Mouse (Mus musculus) kidney, embryonic 15.5 days (tissue): Measurements from ENCODE around the gene Lrrc4c. TPM values are rescaled to one million over a fixed set of nuclear protein-coding genes. Genes with fewer than 3 reads are reported as not detected.

Experiments
- ATAC-seq: fragments of 200-750 bp; cut with Nextera tagmentation; replicated peaks from 2 replicates; pipeline ENCODE4 v1.8.0; 2017; ENCODE audit warnings: moderate TSS enrichment; ENCODE audit not compliant: low FRiP score
- H3K27ac ChIP-seq: fragments of 300-500 bp; sonication (generic); 2 replicates; pipeline ENCODE4 v1.5.1; 2015; ENCODE audit warnings: mild to moderate bottlenecking, inconsistent platforms
- H3K27me3 ChIP-seq: fragments of 300-500 bp; sonication (generic); 2 replicates; pipeline ENCODE4 v1.6.1; 2015; ENCODE audit warnings: inconsistent platforms
- H3K36me3 ChIP-seq: fragments of 300-500 bp; sonication (generic); 2 replicates; pipeline ENCODE4 v1.6.1; 2015; ENCODE audit warnings: inconsistent platforms
- H3K4me1 ChIP-seq: fragments of 300-500 bp; sonication (generic); 2 replicates; pipeline ENCODE4 v1.6.1; 2015; ENCODE audit warnings: inconsistent platforms
- H3K4me2 ChIP-seq: fragments of 300-500 bp; sonication (generic); 2 replicates; pipeline ENCODE4 v1.6.1; 2015; ENCODE audit warnings: moderate library complexity, mild to moderate bottlenecking, inconsistent platforms
- H3K4me3 ChIP-seq: fragments of 300-500 bp; sonication (generic); replicated peaks from 2 replicates; pipeline ENCODE4 v1.5.1; 2015; ENCODE audit warnings: mild to moderate bottlenecking, inconsistent platforms
- H3K9ac ChIP-seq: fragments of 300-500 bp; sonication (generic); 2 replicates; pipeline ENCODE4 v1.6.1; 2015; ENCODE audit warnings: mild to moderate bottlenecking, inconsistent platforms
- H3K9me3 ChIP-seq: fragments of 300-500 bp; sonication (generic); replicated peaks from 2 replicates; pipeline ENCODE4 v1.6.1; 2016; ENCODE audit warnings: inconsistent platforms
- WGBS: fragments of 180-500 bp; shearing (Covaris S2); methylation state at CpG from one replicate; pipeline ENCODE4 v1.1.7; 2015; ENCODE audit warnings: mixed read lengths; 5-methylcytosine and 5-hydroxymethylcytosine counted together
- polyA plus RNA-seq: library from polyadenylated mRNA; unstranded; fragments of >200 nt; fragmentation: Nextera tagmentation; extraction: Ambion mirVana; gene quantifications from 2 replicates; pipeline ENCODE4 v1.2.1, GENCODE M21; 2015

Lrrc4c gene
- polyA plus RNA-seq, 1 experiment from 2014 or later, result 1.4 TPM

DNA sequence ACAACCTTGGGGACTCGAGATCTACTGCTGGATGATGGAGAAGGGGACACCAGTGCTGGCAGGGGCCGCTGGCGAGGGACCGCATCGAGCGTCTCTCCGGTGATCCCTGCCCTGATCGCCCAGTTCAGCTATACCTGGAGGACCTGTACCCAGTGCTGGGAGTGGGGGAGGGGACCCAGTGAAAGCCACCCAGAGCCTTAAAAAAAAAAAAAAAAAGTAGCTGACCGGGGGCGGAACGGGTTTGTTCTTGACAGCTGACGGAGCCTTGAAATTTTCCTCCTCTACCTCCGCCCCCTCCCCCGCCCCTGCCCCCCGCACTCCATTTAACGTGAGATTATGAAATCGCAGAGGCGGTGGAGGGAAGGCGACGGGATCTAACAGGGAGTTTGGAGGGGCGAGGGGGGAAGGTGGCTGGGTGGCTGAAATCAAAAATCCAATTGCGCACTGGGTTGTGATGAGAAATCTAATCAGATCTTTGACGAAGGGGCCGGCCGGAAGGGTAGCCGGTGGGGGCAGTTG is 1149.1 kb downstream of the Lrrc4c start:
- Histone ChIP-seq H3K36me3 (no peaks in the 10 kb centered on the region), H3K4me1 (peaks cover 11% of the 10 kb centered on the region; the same call in 1 of the 2 replicates), H3K27ac (0 out of 2 replicates have a peak overlapping the region, but pooled peaks have one; percentile 60), H3K27me3 (peaks cover 6% of the 10 kb centered on the region; the same call in 1 of the 2 replicates), H3K4me2 (peak overlapping the region; percentile 91), H3K9me3 (no peaks in the 10 kb centered on the region), H3K9ac (peak overlapping the region; percentile 35; the same call in 1 of the 2 replicates), H3K4me3 (peak overlapping the region; percentile 56)
- WGBS, result 1% methylated on average over 26 of the region's 26 CpGs
- peak; percentile 66 for ATAC-seq

DNA sequence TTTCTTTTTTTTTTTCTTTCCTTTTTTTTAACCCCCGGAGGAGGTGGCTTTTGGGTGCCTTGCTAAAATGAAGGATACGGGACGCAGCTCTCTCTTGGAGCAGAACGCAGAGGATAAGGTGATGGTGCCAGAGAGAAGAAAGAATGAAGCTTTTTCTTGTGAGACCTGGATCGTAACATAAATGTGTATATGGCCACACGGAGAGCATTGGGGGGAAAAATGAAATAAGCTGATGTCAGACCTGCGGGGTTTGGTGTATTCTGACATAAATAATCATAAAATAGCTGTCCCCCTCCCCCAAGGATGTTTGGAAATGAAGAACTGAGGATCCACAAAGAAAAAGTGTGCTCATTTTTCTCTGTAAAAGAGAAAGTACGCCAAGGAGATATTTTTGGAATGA is 1149.7 kb downstream of the Lrrc4c start:
- Histone ChIP-seq H3K27me3 (peaks cover 6% of the 10 kb centered on the region; the same call in 1 of the 2 replicates), H3K9ac (no peak overlapping the region)

GRCm38 (mm10) chr2:97468372-97468771 is 1150.4 kb downstream of the Lrrc4c start:
- no peak for ATAC-seq
- H3K4me1 ChIP-seq, result peaks cover 11% of the 10 kb centered on the region; the same call in 1 of the 2 replicates
- WGBS, result 52% methylated on average over 5 of the region's 5 CpGs

More for the DNA sequence above, 1149.7 kb downstream of the Lrrc4c start:
- Histone ChIP-seq H3K27ac (no peak overlapping the region), H3K4me2 (peak overlapping the region; percentile 91), H3K4me1 (peaks cover 11% of the 10 kb centered on the region; the same call in 1 of the 2 replicates), H3K36me3 (no peaks in the 10 kb centered on the region), H3K9me3 (no peaks in the 10 kb centered on the region), H3K4me3 (peak overlapping the region; percentile 56)
- WGBS, result 8% methylated on average over 8 of the region's 8 CpGs
- ATAC-seq, result no peak

GRCm38 (mm10) chr2:97469396-97469795 is 1151.4 kb downstream of the Lrrc4c start:
- 51% methylated on average over 2 of the region's 2 CpGs for WGBS
- H3K4me3 ChIP-seq, result no peak overlapping the region
- peaks cover 6% of the 10 kb centered on the region; the same call in 1 of the 2 replicates for H3K27me3 ChIP-seq

More at GRCm38 (mm10) chr2:97468372-97468771, 1150.4 kb downstream of the Lrrc4c start:
- H3K4me3 ChIP-seq, result 0 out of 2 replicates have a peak overlapping the region, but pooled peaks have one; percentile 56
- H3K27me3 ChIP-seq, result peaks cover 6% of the 10 kb centered on the region; the same call in 1 of the 2 replicates
- H3K9ac ChIP-seq, result no peak overlapping the region
- H3K9me3 ChIP-seq, result no peaks in the 10 kb centered on the region
- H3K4me2 ChIP-seq, result peak overlapping the region; percentile 91
- H3K36me3 ChIP-seq, result no peaks in the 10 kb centered on the region
- H3K27ac ChIP-seq, result no peak overlapping the region

DNA sequence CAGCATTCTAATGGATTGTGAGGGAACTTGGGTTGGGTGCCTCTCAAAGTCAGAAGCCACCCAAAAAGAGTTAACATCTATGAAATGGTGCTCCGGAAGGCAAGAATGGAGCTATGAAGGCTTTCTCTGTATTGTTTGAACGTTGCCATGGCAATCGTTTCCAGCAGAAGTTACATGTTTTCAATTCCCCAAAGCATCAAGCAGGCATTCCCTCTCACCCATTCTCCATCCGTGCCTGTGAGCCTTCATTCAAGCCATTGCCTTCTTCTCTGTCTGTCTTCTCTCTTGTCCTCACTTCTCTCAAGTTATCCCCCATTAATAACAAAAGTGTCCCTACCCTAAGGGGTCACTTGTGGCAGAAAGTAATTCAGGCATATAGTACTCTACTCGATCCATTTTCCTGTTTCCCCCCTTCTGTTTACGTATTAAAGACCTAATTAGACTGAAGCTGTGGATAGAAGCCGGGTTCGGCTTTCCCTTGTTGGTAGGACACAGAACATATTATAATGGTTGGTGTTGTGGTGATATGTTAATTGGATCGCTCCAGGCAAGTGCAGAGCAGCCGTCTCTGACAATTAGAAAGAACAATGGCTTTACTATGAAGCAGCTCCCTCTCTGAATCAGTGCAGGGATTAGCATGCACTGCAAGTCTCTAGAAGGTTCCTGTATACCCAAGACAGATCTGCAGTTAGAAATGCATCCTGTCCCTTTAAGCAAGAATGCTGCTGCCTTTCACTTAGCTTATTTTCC is 1160.4 kb downstream of the Lrrc4c start:
- Histone ChIP-seq H3K4me3 (no peak overlapping the region), H3K4me1 (no peaks in the 10 kb centered on the region), H3K27me3 (no peaks in the 10 kb centered on the region), H3K36me3 (no peaks in the 10 kb centered on the region), H3K27ac (no peak overlapping the region), H3K9ac (no peak overlapping the region), H3K9me3 (no peaks in the 10 kb centered on the region), H3K4me2 (no peak overlapping the region)
- 0 out of 2 replicates have a peak, but pooled peaks have one; percentile 52 for ATAC-seq
- WGBS, result 70% methylated on average over 10 of the region's 10 CpGs

More at GRCm38 (mm10) chr2:97469396-97469795, 1151.4 kb downstream of the Lrrc4c start:
- Histone ChIP-seq H3K9me3 (no peaks in the 10 kb centered on the region), H3K4me1 (peaks cover 11% of the 10 kb centered on the region; the same call in 1 of the 2 replicates), H3K27ac (no peak overlapping the region), H3K36me3 (no peaks in the 10 kb centered on the region), H3K9ac (no peak overlapping the region), H3K4me2 (no peak overlapping the region)
- no peak for ATAC-seq

GRCm38 (mm10) chr2:97478925-97479298 is 1160.9 kb downstream of the Lrrc4c start:
- H3K36me3 ChIP-seq, result no peaks in the 10 kb centered on the region
- no peak overlapping the region for H3K9ac ChIP-seq
- H3K4me3 ChIP-seq, result no peak overlapping the region
- ATAC-seq, result no peak
- H3K27ac ChIP-seq, result no peak overlapping the region
- H3K4me1 ChIP-seq, result no peaks in the 10 kb centered on the region
- 71% methylated on average over 4 of the region's 4 CpGs for WGBS
- no peaks in the 10 kb centered on the region for H3K9me3 ChIP-seq
- H3K27me3 ChIP-seq, result no peaks in the 10 kb centered on the region
- H3K4me2 ChIP-seq, result no peak overlapping the region

DNA sequence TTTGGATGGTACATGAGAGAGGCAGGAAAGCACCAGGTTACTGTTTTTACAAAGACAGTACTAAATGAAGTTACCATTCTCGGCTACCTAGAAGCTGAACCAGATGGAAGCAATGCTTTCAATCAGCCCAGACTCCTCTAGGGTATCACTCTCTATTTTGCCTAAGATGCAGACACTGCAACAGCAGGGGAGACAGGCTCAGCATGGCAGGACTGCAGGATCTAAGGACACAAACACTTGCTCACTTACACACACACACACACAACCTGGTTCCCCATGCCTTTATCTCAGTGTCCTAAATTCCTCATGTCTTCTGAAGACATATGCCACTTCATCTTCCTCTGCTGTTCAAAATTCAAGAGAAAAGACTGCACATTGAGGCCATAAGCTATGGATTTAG is 1167.0 kb downstream of the Lrrc4c start:
- WGBS, result 64% methylated on average over 1 of the region's 1 CpGs
- Histone ChIP-seq H3K27me3 (no peaks in the 10 kb centered on the region), H3K36me3 (no peaks in the 10 kb centered on the region), H3K9ac (no peak overlapping the region), H3K4me3 (no peak overlapping the region), H3K4me1 (no peaks in the 10 kb centered on the region), H3K27ac (no peak overlapping the region), H3K4me2 (no peak overlapping the region), H3K9me3 (no peaks in the 10 kb centered on the region)
- ATAC-seq, result no peak

DNA sequence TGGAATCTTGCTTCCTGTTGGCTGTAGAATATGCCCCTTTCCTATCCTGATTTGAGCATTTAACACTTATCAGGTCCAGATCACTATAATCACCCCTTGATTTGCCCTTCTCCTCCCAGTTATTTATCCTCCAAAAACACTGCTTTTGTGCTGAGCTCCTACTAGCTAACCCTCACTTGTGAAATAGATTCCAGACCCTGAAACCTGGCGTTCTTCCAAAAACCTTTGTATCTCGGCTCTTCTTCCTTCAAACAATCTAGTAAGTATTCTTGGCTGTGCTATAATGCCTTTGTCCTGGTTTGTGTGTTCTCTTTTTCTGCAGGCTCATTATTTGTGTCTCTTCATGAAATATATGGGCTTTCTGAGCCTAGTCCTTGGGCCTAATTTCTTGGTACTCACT is 1167.6 kb downstream of the Lrrc4c start:
- ATAC-seq, result no peak
- H3K36me3 ChIP-seq, result no peaks in the 10 kb centered on the region

DNA sequence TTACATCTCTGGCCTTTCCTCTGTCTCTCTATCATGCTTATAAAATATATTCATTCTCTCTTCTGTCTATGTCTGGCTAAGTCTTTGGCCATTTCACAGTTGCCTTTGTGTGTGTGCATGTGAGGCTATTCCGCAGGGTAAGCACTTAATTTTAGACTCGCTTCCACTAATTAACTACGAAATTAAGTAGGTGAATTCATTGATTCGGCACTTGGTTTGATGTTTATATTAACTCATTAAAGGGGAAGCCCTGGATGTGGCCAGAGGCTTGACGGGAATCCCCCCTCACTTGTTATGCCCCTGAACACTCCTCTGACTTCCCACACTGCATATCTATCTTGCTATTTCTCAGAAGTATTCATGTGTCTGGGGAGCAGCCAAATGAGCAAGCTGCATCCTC is 1169.6 kb downstream of the Lrrc4c start:
- WGBS, result 73% methylated on average over 5 of the region's 5 CpGs
- no peak for ATAC-seq
- H3K9ac ChIP-seq, result no peak overlapping the region
- H3K9me3 ChIP-seq, result no peaks in the 10 kb centered on the region
- H3K4me1 ChIP-seq, result no peaks in the 10 kb centered on the region
- H3K27ac ChIP-seq, result no peak overlapping the region
- H3K4me3 ChIP-seq, result no peak overlapping the region
- H3K36me3 ChIP-seq, result no peaks in the 10 kb centered on the region
- H3K27me3 ChIP-seq, result no peaks in the 10 kb centered on the region
- no peak overlapping the region for H3K4me2 ChIP-seq

More for the DNA sequence above, 1167.6 kb downstream of the Lrrc4c start:
- no peaks in the 10 kb centered on the region for H3K9me3 ChIP-seq
- no peak overlapping the region for H3K9ac ChIP-seq
- no peaks in the 10 kb centered on the region for H3K4me1 ChIP-seq
- no peak overlapping the region for H3K4me3 ChIP-seq
- H3K27ac ChIP-seq, result no peak overlapping the region
- H3K27me3 ChIP-seq, result no peaks in the 10 kb centered on the region
- WGBS, result 66% methylated on average over 2 of the region's 2 CpGs
- no peak overlapping the region for H3K4me2 ChIP-seq

DNA sequence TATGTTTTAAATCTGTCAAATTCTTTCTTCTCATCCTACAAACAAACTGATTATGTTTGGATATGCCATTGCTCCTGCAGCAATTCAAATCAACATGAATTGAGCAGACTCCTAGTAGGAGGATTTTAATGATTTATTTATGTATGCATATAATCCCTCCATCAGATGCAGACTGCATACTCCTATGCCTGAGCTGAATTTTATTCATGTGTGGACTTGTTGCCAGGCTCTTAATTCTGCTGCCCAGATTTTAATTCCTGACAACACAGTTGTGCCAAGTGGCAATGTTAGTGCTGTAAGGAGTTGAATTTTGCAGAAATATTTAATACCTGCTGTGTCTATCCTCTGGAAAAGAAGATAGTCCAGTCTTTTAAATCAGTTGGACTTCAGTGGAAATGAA is 1179.1 kb downstream of the Lrrc4c start:
- H3K9me3 ChIP-seq, result no peaks in the 10 kb centered on the region
- no peaks in the 10 kb centered on the region for H3K36me3 ChIP-seq
- no peak for ATAC-seq
- H3K4me3 ChIP-seq, result no peak overlapping the region
- H3K4me1 ChIP-seq, result no peaks in the 10 kb centered on the region
- H3K4me2 ChIP-seq, result no peak overlapping the region
- no peak overlapping the region for H3K27ac ChIP-seq
- H3K27me3 ChIP-seq, result no peaks in the 10 kb centered on the region
- H3K9ac ChIP-seq, result no peak overlapping the region

DNA sequence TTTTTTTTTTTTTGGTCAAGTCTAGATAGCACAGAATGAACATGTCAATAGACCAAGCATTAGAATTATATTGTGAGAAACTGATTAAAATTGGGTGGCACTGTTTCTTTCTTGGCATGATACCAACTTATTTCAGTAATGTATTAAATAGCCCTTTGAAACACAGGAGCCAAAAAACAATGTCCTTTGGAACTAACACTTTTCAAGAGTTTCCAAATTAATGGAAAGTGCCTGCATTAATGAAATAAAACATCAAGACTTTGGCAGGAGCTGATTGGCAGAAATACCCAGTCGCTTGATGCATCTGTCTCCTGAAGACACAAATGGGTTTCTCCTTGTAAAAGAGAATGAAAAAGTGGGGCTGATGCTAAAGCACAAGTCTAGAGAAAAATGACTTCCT is 1184.5 kb downstream of the Lrrc4c start:
- H3K4me2 ChIP-seq, result no peak overlapping the region
- no peaks in the 10 kb centered on the region for H3K36me3 ChIP-seq
- 89% methylated on average over 1 of the region's 1 CpGs for WGBS
- no peak overlapping the region for H3K27ac ChIP-seq
- H3K27me3 ChIP-seq, result no peaks in the 10 kb centered on the region
- no peaks in the 10 kb centered on the region for H3K9me3 ChIP-seq
- H3K9ac ChIP-seq, result no peak overlapping the region
- H3K4me1 ChIP-seq, result no peaks in the 10 kb centered on the region
- no peak overlapping the region for H3K4me3 ChIP-seq
- no peak for ATAC-seq

- 67% methylated on average over 5 of the region's 5 CpGs for WGBS
- H3K9ac ChIP-seq, result no peak overlapping the region
- H3K36me3 ChIP-seq, result no peaks in the 10 kb centered on the region
- no peak for ATAC-seq
- H3K4me2 ChIP-seq, result no peak overlapping the region
- no peak overlapping the region for H3K27ac ChIP-seq
- no peaks in the 10 kb centered on the region for H3K9me3 ChIP-seq
- no peaks in the 10 kb centered on the region for H3K27me3 ChIP-seq
- no peak overlapping the region for H3K4me3 ChIP-seq
- no peaks in the 10 kb centered on the region for H3K4me1 ChIP-seq
Measured at GRCm38 (mm10) chr2:97504902-97505301, 1186.9 kb downstream of the Lrrc4c start.
